Mouse (Mus musculus) thymus, adult 2 months (tissue): Measurements from ENCODE around the gene Ghdc.

Experiments
- CTCF ChIP-seq: fragments of 200-500 bp; IDR thresholded peaks from 2 replicates; pipeline ENCODE4 v1.5.1; 2012; ENCODE audit warnings: mild to moderate bottlenecking, control low read depth, low read length, moderate library complexity, borderline replicate concordance; ENCODE audit not compliant: control insufficient read depth, poor library complexity, insufficient read depth; ENCODE audit errors: extremely low read depth
- POLR2A ChIP-seq: fragments of 200-500 bp; IDR thresholded peaks from 2 replicates; pipeline ENCODE4 v1.6.1; 2012; ENCODE audit warnings: mild to moderate bottlenecking, low read length, control low read depth, moderate library complexity; ENCODE audit not compliant: control insufficient read depth, poor library complexity, insufficient read depth; ENCODE audit errors: extremely low read depth

DNA sequence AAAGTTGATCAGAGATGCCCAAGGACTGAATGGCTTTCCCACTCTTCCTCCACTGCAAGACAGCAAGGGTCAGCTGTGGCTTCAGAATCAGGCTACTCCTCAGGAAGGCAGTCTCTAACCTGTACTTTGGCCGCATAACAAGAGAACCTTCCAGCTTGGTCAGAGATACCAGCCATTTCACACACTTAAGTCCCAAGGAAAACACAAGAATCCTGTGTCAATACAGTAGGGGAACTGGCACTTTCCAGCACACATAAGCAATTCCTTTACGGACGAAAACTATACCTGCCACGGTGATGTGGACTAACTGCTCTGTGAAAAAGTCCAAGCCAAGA, 34.0 kb downstream of the Ghdc start:
- TF ChIP-seq CTCF = no peak
- TF ChIP-seq POLR2A = no peak
